Mouse (Mus musculus): ENCODE measurements around the gene Dhx32.

DNA sequence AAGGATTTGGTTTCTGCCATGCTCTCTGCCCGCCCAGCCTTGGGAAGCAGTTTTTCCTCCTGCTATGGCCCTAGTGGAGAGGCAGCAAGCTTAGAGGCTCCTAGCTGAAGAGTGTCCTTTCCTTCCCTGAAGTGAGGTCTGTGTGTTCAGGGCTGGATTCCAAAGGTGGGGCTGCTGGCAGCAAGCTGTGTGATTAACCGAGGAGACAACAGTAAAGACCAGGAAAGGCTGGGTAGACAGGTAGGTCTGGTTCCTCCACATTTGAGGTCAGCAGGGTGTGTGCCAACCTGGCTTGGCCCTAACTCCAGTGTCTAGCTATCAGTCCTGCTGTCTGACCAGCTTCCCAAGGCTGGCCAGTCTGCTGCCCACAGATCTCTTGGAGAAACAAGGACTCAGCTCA lies 12.2 kb upstream of the Dhx32 start:
- no peak for TF ChIP-seq POLR2A (IDR thresholded peaks at IDR 0.05; ENCODE audit: borderline replicate concordance, control insufficient read depth, low read depth, low read length)
- TF ChIP-seq CTCF (IDR thresholded peaks at IDR 0.05; ENCODE audit: control insufficient read depth, insufficient read depth, low read length): no peak

Measured in bone marrow, adult 2 months (tissue).